Mouse (Mus musculus) kidney, adult 2 months (tissue): ENCODE measurements around the gene Sars. TPM values are rescaled to one million over a fixed set of nuclear protein-coding genes. Genes with fewer than 3 reads are reported as not detected.

ENCODE experiments used
- DNase-seq: peaks from one replicate; pipeline ENCODE4 v3.0.0; 2021
- H3K27ac ChIP-seq: fragments of 200-500 bp; 2 replicates; pipeline ENCODE4 v1.5.1; 2012; ENCODE audit warnings: low read depth, low read length, control low read depth, inconsistent platforms; ENCODE audit not compliant: insufficient read depth
- H3K27me3 ChIP-seq: fragments of 200-500 bp; replicated peaks from 2 replicates; pipeline ENCODE4 v1.6.1; 2012; ENCODE audit warnings: mild to moderate bottlenecking, moderate library complexity, low read length, inconsistent platforms; ENCODE audit not compliant: control insufficient read depth, insufficient read depth
- H3K36me3 ChIP-seq: fragments of 200-500 bp; 2 replicates; pipeline ENCODE4 v1.6.1; 2012; ENCODE audit warnings: mild to moderate bottlenecking, moderate library complexity, low read length, inconsistent platforms; ENCODE audit not compliant: control insufficient read depth, insufficient read depth
- H3K4me1 ChIP-seq: fragments of 200-500 bp; 2 replicates; pipeline ENCODE4 v1.6.1; 2011; ENCODE audit warnings: low read length; ENCODE audit not compliant: control insufficient read depth, insufficient read depth
- H3K4me3 ChIP-seq: fragments of 200-500 bp; 2 replicates; pipeline ENCODE4 v1.5.1; 2011; ENCODE audit warnings: mild to moderate bottlenecking, low read depth, low read length, control low read depth; ENCODE audit not compliant: insufficient read depth
- CTCF ChIP-seq: fragments of 200-500 bp; conservative IDR thresholded peaks from 2 replicates; pipeline ENCODE4 v1.5.1; 2011; ENCODE audit warnings: low read depth, mild to moderate bottlenecking, control low read depth, low read length, moderate library complexity, mixed read lengths; ENCODE audit not compliant: insufficient read depth, insufficient read length
- POLR2A ChIP-seq: fragments of 200-500 bp; IDR thresholded peaks from one replicate; pipeline ENCODE4 v1.6.1; 2011; ENCODE audit warnings: low read depth, low read length, control low read depth
- WGBS: fragments of 180-500 bp; shearing (Covaris S2); methylation state at CpG from one replicate; pipeline ENCODE4 v1.1.7; 2018; 5-methylcytosine and 5-hydroxymethylcytosine counted together
- polyA plus RNA-seq: library from polyadenylated mRNA; depleted of rRNA; stranded (reverse); fragments of >200 nt; gene quantifications from 2 replicates; pipeline ENCODE4 v1.2.3, GENCODE M21; 2012

The Sars gene
- polyA plus RNA-seq, 1 experiment, result 58.8 TPM

- no peak for DNase-seq
- WGBS, result 65% methylated on average over 14 of the region's 14 CpGs
- Histone ChIP-seq H3K4me3 (no peak overlapping the region), H3K27ac (no peak overlapping the region), H3K27me3 (no peaks in the 10 kb centered on the region), H3K36me3 (no peaks in the 10 kb centered on the region), H3K4me1 (peaks cover 29% of the 10 kb centered on the region)
- TF ChIP-seq CTCF (no peak), POLR2A (no peak)
Observed at GRCm38 (mm10) chr3:108405536-108406305, 39.3 kb downstream of the Sars start.

- Histone ChIP-seq H3K27me3 (no peaks in the 10 kb centered on the region), H3K4me3 (no peak overlapping the region), H3K4me1 (peaks cover 6% of the 10 kb centered on the region), H3K36me3 (no peaks in the 10 kb centered on the region), H3K27ac (peak overlapping the region; percentile 17; the same call in 1 of the 2 replicates)
- 66% methylated on average over 15 of the region's 15 CpGs for WGBS
- TF ChIP-seq POLR2A (no peak), CTCF (no peak)
- DNase-seq, result peak; percentile 52
Observed at GRCm38 (mm10) chr3:108402528-108402920, 42.5 kb downstream of the Sars start.

GRCm38 (mm10) chr3:108401692-108402527 lies 43.1 kb downstream of the Sars start:
- Histone ChIP-seq H3K4me1 (peaks cover 6% of the 10 kb centered on the region), H3K36me3 (no peaks in the 10 kb centered on the region), H3K27me3 (no peaks in the 10 kb centered on the region), H3K27ac (peak overlapping the region; percentile 17; the same call in 1 of the 2 replicates), H3K4me3 (no peak overlapping the region)
- peak; percentile 97 for DNase-seq
- TF ChIP-seq POLR2A (no peak), CTCF (peak; percentile 82)
- 28% methylated on average over 22 of the region's 22 CpGs for WGBS

- H3K27me3 ChIP-seq, result no peaks in the 10 kb centered on the region
- TF ChIP-seq CTCF, result no peak
- TF ChIP-seq POLR2A, result no peak
- 88% methylated on average over 5 of the region's 5 CpGs for WGBS
- H3K4me1 ChIP-seq, result peaks cover 6% of the 10 kb centered on the region
- H3K27ac ChIP-seq, result no peak overlapping the region
- no peak for DNase-seq
- H3K36me3 ChIP-seq, result no peaks in the 10 kb centered on the region
- no peak overlapping the region for H3K4me3 ChIP-seq
Observed at GRCm38 (mm10) chr3:108400442-108400841, 44.6 kb downstream of the Sars start.

GRCm38 (mm10) chr3:108398281-108398680 lies 46.7 kb downstream of the Sars start:
- H3K27me3 ChIP-seq, result no peaks in the 10 kb centered on the region
- no peaks in the 10 kb centered on the region for H3K36me3 ChIP-seq
- TF ChIP-seq CTCF, result no peak
- no peak for TF ChIP-seq POLR2A
- H3K27ac ChIP-seq, result no peak overlapping the region
- H3K4me3 ChIP-seq, result no peak overlapping the region
- WGBS, result 89% methylated on average over 9 of the region's 9 CpGs
- DNase-seq, result no peak
- H3K4me1 ChIP-seq, result peaks cover 6% of the 10 kb centered on the region

- peaks cover 13% of the 10 kb centered on the region; the same call in 1 of the 2 replicates for H3K4me1 ChIP-seq
- TF ChIP-seq POLR2A, result no peak
- no peak for TF ChIP-seq CTCF
- H3K4me3 ChIP-seq, result peak overlapping the region; percentile 55
- 46% methylated on average over 15 of the region's 15 CpGs for WGBS
- no peaks in the 10 kb centered on the region for H3K27me3 ChIP-seq
- H3K36me3 ChIP-seq, result no peaks in the 10 kb centered on the region
- peak overlapping the region; percentile 85 for H3K27ac ChIP-seq
- no peak for DNase-seq
Observed at GRCm38 (mm10) chr3:108392793-108393192, 52.2 kb downstream of the Sars start.

GRCm38 (mm10) chr3:108392299-108392698 lies 52.7 kb downstream of the Sars start:
- Histone ChIP-seq H3K4me1 (peaks cover 13% of the 10 kb centered on the region; the same call in 1 of the 2 replicates), H3K36me3 (no peaks in the 10 kb centered on the region), H3K27ac (peak overlapping the region; percentile 95), H3K4me3 (peak overlapping the region; percentile 55), H3K27me3 (no peaks in the 10 kb centered on the region)
- DNase-seq, result peak; percentile 90
- TF ChIP-seq POLR2A (peak; percentile 57), CTCF (no peak)
- 38% methylated on average over 10 of the region's 10 CpGs for whole genome bisulfite sequencing
